Mouse (Mus musculus) stomach, postnatal 0 days (tissue): ENCODE data around the gene Ascl2. TPM values are rescaled to one million over a fixed set of nuclear protein-coding genes. Genes with fewer than 3 reads are reported as not detected.

Experiments
- ATAC-seq: fragments of 200-750 bp; cut with Nextera tagmentation; 2 replicates; pipeline ENCODE4 v1.8.0; 2017; ENCODE audit not compliant: low FRiP score, low TSS enrichment
- DNase-seq: peaks from one replicate; pipeline ENCODE4 v3.0.0-alpha.2; 2016; ENCODE audit warnings: low spot score
- H3K27ac ChIP-seq: fragments of 300-500 bp; sonication (generic); replicated peaks from 2 replicates; pipeline ENCODE4 v1.5.1; 2014; ENCODE audit warnings: mild to moderate bottlenecking, control low read depth
- H3K27me3 ChIP-seq: fragments of 300-500 bp; sonication (generic); 2 replicates; pipeline ENCODE4 v1.6.1; 2014; ENCODE audit warnings: low read length; ENCODE audit not compliant: control insufficient read depth, insufficient read depth
- H3K36me3 ChIP-seq: fragments of 300-500 bp; sonication (generic); 2 replicates; pipeline ENCODE4 v1.6.1; 2014; ENCODE audit warnings: low read length, mixed read lengths; ENCODE audit not compliant: control insufficient read depth, insufficient read depth
- H3K4me1 ChIP-seq: fragments of 300-500 bp; sonication (generic); replicated peaks from 2 replicates; pipeline ENCODE4 v1.6.1; 2014; ENCODE audit warnings: antibody characterized with exemption; ENCODE audit not compliant: control insufficient read depth, insufficient read depth
- H3K4me2 ChIP-seq: fragments of 300-500 bp; sonication (generic); replicated peaks from 2 replicates; pipeline ENCODE4 v1.6.1; 2014; ENCODE audit warnings: low read depth, mild to moderate bottlenecking, control low read depth, moderate library complexity
- H3K4me3 ChIP-seq: fragments of 300-500 bp; sonication (generic); 2 replicates; pipeline ENCODE4 v1.5.1; 2014; ENCODE audit warnings: low read depth, low read length, control low read depth
- H3K9ac ChIP-seq: fragments of 300-500 bp; sonication (generic); 2 replicates; pipeline ENCODE4 v1.6.1; 2014; ENCODE audit warnings: mild to moderate bottlenecking, low read length, control low read depth, mixed read lengths
- H3K9me3 ChIP-seq: fragments of 300-500 bp; sonication (generic); 2 replicates; pipeline ENCODE4 v1.6.1; 2016; ENCODE audit warnings: low read length; ENCODE audit not compliant: control insufficient read depth
- CTCF ChIP-seq: IDR thresholded peaks from 2 replicates; pipeline ENCODE4 v1.5.1; 2016; ENCODE audit warnings: antibody characterized with exemption, low read depth, mild to moderate bottlenecking, moderate library complexity
- EP300 ChIP-seq: optimal IDR thresholded peaks from 2 replicates; pipeline ENCODE3; 2016; ENCODE audit warnings: antibody characterized with exemption
- WGBS: fragments of 180-500 bp; shearing (Covaris S2); extraction: QIAGEN DNeasy Blood & Tissue Kit; methylation state at CpG from one replicate; pipeline ENCODE4 v1.1.7; 2014; 5-methylcytosine and 5-hydroxymethylcytosine counted together
- polyA plus RNA-seq: library from polyadenylated mRNA; unstranded; fragments of >200 nt; fragmentation: Nextera tagmentation; extraction: Ambion mirVana; gene quantifications from 2 replicates; pipeline ENCODE4 v1.2.1, GENCODE M21; 2015

The Ascl2 gene
- polyA plus RNA-seq, 1 experiment from 2014 or later: 4.5 TPM

- no peaks in the 10 kb centered on the region for H3K36me3 ChIP-seq
- H3K27me3 ChIP-seq: no peaks in the 10 kb centered on the region
- DNase-seq (no peak), ATAC-seq (no peak)
- no peak overlapping the region for H3K4me3 ChIP-seq
- no peak overlapping the region for H3K9ac ChIP-seq
- no peaks in the 10 kb centered on the region for H3K9me3 ChIP-seq
- no peak overlapping the region for H3K27ac ChIP-seq
- no peak for TF ChIP-seq EP300
- TF ChIP-seq CTCF: no peak
- no peak overlapping the region for H3K4me2 ChIP-seq
- no peaks in the 10 kb centered on the region for H3K4me1 ChIP-seq
These were observed 25.9 kb upstream of the Ascl2 start for GRCm38 (mm10) chr7:142995004-142995403.

- no peak for ATAC-seq
- WGBS: 70% methylated on average over 3 of the region's 3 CpGs
- no peak overlapping the region for H3K4me2 ChIP-seq
These were observed 18.7 kb upstream of the Ascl2 start for GRCm38 (mm10) chr7:142987718-142988117.

GRCm38 (mm10) chr7:142985146-142985545 lies 16.1 kb upstream of the Ascl2 start:
- no peaks in the 10 kb centered on the region for H3K36me3 ChIP-seq
- H3K4me1 ChIP-seq: no peaks in the 10 kb centered on the region
- DNase-seq: no peak
- H3K4me2 ChIP-seq: no peak overlapping the region
- no peaks in the 10 kb centered on the region for H3K27me3 ChIP-seq
- H3K4me3 ChIP-seq: no peak overlapping the region
- H3K27ac ChIP-seq: no peak overlapping the region
- ATAC-seq: no peak
- WGBS: 93% methylated on average over 4 of the region's 4 CpGs
- no peak for TF ChIP-seq EP300
- TF ChIP-seq CTCF: no peak
- H3K9ac ChIP-seq: no peak overlapping the region
- H3K9me3 ChIP-seq: no peaks in the 10 kb centered on the region

More at GRCm38 (mm10) chr7:142987718-142988117, 18.7 kb upstream of the Ascl2 start:
- no peak overlapping the region for H3K27ac ChIP-seq
- no peaks in the 10 kb centered on the region for H3K36me3 ChIP-seq
- TF ChIP-seq CTCF: no peak
- TF ChIP-seq EP300: no peak
- H3K4me3 ChIP-seq: no peak overlapping the region
- DNase-seq: no peak
- no peaks in the 10 kb centered on the region for H3K27me3 ChIP-seq
- H3K9ac ChIP-seq: no peak overlapping the region
- no peaks in the 10 kb centered on the region for H3K4me1 ChIP-seq
- no peaks in the 10 kb centered on the region for H3K9me3 ChIP-seq

GRCm38 (mm10) chr7:142981908-142982307 lies 12.8 kb upstream of the Ascl2 start:
- Histone ChIP-seq H3K27me3 (no peaks in the 10 kb centered on the region), H3K4me1 (no peaks in the 10 kb centered on the region), H3K9ac (no peak overlapping the region), H3K4me2 (no peak overlapping the region), H3K9me3 (no peaks in the 10 kb centered on the region), H3K27ac (no peak overlapping the region), H3K4me3 (no peak overlapping the region), H3K36me3 (no peaks in the 10 kb centered on the region)
- no peak for DNase-seq
- ATAC-seq: no peak
- 61% methylated on average over 4 of the region's 4 CpGs for WGBS
- TF ChIP-seq EP300 (no peak), CTCF (no peak)

- H3K27ac ChIP-seq: peak overlapping the region; percentile 86
These were observed 918 bp downstream of the Ascl2 start for GRCm38 (mm10) chr7:142967884-142968808.

GRCm38 (mm10) chr7:142967414-142967883 lies 1.6 kb downstream of the Ascl2 start:
- no peaks in the 10 kb centered on the region for H3K36me3 ChIP-seq
- WGBS: 2% methylated on average over 35 of the region's 36 CpGs
- H3K4me1 ChIP-seq: peaks cover 9% of the 10 kb centered on the region; the same call in 1 of the 2 replicates
- ATAC-seq (peak; percentile 90), DNase-seq (peak; percentile 89)
- H3K4me3 ChIP-seq: peak overlapping the region; percentile 41
- H3K27me3 ChIP-seq: peaks cover 14% of the 10 kb centered on the region; the same call in 1 of the 2 replicates
- H3K9ac ChIP-seq: peak overlapping the region; percentile 50
- no peaks in the 10 kb centered on the region for H3K9me3 ChIP-seq
- peak overlapping the region; percentile 86 for H3K27ac ChIP-seq
- H3K4me2 ChIP-seq: peak overlapping the region; percentile 82
- TF ChIP-seq EP300 (no peak), CTCF (no peak)

More at GRCm38 (mm10) chr7:142967884-142968808, 918 bp downstream of the Ascl2 start:
- H3K9ac ChIP-seq: peak overlapping the region; percentile 50
- no peaks in the 10 kb centered on the region for H3K9me3 ChIP-seq
- peaks cover 9% of the 10 kb centered on the region; the same call in 1 of the 2 replicates for H3K4me1 ChIP-seq
- TF ChIP-seq EP300 (no peak), CTCF (peak; percentile 57)
- peak overlapping the region; percentile 41 for H3K4me3 ChIP-seq
- peak; percentile 71 for DNase-seq
- H3K4me2 ChIP-seq: peak overlapping the region; percentile 82
- peaks cover 14% of the 10 kb centered on the region; the same call in 1 of the 2 replicates for H3K27me3 ChIP-seq
- no peaks in the 10 kb centered on the region for H3K36me3 ChIP-seq
- peak; percentile 48 for ATAC-seq
- under 1% methylated on average over 89 of the region's 90 CpGs for WGBS
